Mouse (Mus musculus): ENCODE measurements around the gene Mettl21a. TPM values are rescaled to one million over a fixed set of nuclear protein-coding genes. Genes with fewer than 3 reads are reported as not detected.

The Mettl21a gene
- polyA plus RNA-seq, 1 experiment from 2014 or later, result 9.2 TPM

Other genes with a start within 250 kb of the Mettl21a start
- 19.4 and 20.9 TPM in 2 replicates for gene Creb1, start 84.6 kb downstream of the Mettl21a start, polyA plus RNA-seq (2016; fragmentation: Nextera tagmentation; extraction: Ambion mirVana)
- 1.6 and 2.3 TPM in 2 replicates for gene Ccnyl1, start 73.2 kb upstream of the Mettl21a start, polyA plus RNA-seq (2016; fragmentation: Nextera tagmentation; extraction: Ambion mirVana)
- 3.6 and 4.1 TPM in 2 replicates for gene Fzd5, start 120.5 kb upstream of the Mettl21a start, polyA plus RNA-seq (2016; fragmentation: Nextera tagmentation; extraction: Ambion mirVana)

All from liver, embryonic 12.5 days (tissue).